Mouse (Mus musculus) kidney, adult 8-10 months (tissue): ENCODE results near the gene Trpc7.

ENCODE experiments used
- DNase-seq, 2 experiments: peaks; one replicate each; pipeline ENCODE4 v3.0.0; 2022

Trpc7 gene

DNA sequence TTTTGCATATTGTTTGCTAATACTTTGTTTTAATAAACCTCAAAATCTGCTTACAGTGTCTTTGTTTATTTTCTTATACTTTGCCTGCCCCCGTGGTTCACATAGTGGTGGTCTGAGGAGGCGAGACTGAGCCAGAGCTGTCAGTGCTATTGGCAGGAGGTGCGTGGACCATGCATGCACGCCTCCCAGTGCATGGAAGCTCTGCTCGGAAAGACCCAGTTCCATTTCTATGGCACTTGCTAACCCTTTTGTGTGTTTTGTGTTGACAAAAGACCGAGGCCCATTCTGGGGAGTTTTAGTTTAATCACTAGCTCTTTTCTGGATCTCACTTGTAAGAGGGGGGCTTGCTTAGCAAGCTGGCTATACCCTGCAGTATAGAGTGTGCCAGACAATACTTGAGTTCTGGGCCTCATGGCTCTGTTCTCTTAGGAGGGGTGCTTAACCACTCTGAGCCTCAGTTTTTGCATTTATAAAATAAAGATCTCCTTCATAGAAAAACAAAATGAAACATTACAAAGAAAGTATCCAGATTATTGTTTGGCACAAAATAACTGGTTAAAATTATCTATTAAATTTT is 153.4 kb downstream of the Trpc7 start:
- no peak for DNase-seq

GRCm38 (mm10) chr13:56741691-56742090 is 154.1 kb downstream of the Trpc7 start:
- no peak for DNase-seq

DNA sequence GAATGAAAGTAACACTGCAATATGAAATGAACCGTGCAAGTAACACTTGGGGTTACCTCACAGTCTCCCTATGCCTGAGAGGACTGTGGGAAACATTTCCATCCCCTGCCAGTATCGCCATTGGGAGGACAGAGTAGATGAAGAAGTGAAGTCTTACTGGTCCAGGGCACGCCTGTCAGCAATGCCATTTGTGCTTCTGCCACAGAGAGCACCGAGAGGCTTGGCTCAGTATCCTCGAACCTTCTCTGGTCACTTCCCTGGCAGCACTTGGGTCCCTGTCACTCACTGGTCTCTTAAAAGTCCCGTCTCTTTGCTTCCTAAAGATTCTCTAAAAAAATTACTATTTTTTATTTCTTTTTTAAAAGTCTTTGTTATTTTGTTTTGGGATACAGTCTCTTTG is 155.3 kb downstream of the Trpc7 start:
- no peak for DNase-seq

- no peak for DNase-seq
Observed at GRCm38 (mm10) chr13:56739556-56739955, 156.2 kb downstream of the Trpc7 start.

- peak in 1 of 2 experiments; percentile 27 for DNase-seq
Observed at GRCm38 (mm10) chr13:56735212-56735875, 160.4 kb downstream of the Trpc7 start.

DNA sequence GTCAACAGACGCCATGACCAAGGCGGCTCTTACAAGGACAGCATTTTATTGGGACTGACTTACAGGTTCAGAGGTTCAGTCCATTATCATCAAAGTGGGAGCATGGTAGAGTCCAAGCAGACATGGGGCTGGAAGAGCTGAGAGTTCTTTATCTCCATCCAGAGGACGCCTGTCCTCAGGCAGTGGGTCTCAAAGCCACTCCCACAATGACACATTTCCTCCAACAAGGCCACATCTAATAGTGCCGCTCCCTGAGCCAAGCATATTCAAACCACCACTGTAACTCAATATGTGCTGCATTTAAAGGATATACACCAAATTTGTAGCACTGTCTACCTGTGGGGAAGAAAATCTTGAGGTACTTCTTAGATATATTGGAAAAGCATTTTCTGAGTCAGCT is 161.2 kb downstream of the Trpc7 start:
- DNase-seq, result no peak

GRCm38 (mm10) chr13:56729046-56729445 is 166.7 kb downstream of the Trpc7 start:
- DNase-seq, result no peak

GRCm38 (mm10) chr13:56726551-56726950 is 169.2 kb downstream of the Trpc7 start:
- no peak for DNase-seq
